Mouse (Mus musculus): ENCODE results near the gene Piezo1. TPM values are rescaled to one million over a fixed set of nuclear protein-coding genes. Genes with fewer than 3 reads are reported as not detected.
A peak's percentile ranks its signal among the peaks of the same experiment; 100 is the strongest.

The Piezo1 gene
- total RNA-seq, 2 experiments from 2014 or later = 22.3 to 38.5 TPM

GRCm38 (mm10) chr8:122547815-122548214 lies 3.3 kb downstream of the Piezo1 start:
- ATAC-seq (replicated peaks; ENCODE audit: poor library complexity) = peak; percentile 67

- no peak for ATAC-seq (replicated peaks; ENCODE audit: poor library complexity)
Observed at GRCm38 (mm10) chr8:122546811-122547453, 4.2 kb downstream of the Piezo1 start.

DNA sequence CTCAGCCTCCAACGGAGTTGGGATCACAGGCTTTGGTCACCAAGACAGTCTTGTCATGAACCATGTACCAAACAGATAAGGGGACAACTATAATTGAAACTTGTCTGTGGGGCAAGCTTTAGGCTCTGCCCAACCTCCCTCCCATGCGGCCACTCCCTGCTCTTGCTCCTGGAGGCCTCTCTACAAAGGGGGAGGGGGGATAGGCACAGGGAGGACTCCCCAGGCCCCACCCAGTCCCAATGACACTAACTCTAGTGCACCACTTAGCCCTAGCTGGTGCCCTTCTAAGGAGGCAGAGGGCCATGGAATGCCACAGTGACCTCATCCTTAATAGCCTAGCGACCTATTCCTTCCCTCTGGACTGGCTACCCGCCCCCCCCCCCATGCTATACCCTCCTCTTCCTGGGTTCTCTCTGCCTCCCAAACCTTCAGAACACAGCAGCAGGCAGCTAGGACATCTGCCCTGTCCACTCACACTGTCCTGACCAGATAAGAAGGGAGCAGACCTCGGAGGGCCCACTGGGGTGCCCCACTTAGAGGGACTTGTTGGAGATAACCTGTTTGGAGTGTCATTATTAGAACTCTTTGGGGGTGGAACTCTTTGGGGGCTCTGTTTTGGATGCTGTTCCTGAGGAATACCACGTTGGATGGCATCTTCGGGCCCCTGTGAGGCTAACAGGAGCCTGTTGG lies 4.9 kb downstream of the Piezo1 start:
- peak; percentile 56 for ATAC-seq (replicated peaks; ENCODE audit: poor library complexity)

DNA sequence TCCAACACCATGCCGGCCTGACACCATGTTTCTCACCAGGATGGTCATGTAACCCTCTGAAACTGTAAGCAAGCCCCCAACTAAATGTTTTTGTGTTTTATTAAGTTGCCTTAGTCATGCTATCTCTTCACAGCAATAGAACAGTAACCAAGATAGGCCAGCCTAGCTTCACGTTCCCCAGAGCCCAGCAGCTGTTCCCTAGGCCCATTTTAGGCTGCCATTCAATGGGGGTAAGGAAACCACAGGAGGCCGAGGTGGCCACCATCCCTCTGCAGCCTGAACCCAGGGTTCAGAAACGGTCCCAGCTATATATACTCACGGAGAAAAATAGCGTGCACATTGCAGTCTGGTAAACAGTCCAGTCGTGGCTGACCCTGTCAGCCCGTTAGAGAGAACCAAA lies 7.0 kb downstream of the Piezo1 start:
- ATAC-seq (replicated peaks; ENCODE audit: poor library complexity) = no peak

DNA sequence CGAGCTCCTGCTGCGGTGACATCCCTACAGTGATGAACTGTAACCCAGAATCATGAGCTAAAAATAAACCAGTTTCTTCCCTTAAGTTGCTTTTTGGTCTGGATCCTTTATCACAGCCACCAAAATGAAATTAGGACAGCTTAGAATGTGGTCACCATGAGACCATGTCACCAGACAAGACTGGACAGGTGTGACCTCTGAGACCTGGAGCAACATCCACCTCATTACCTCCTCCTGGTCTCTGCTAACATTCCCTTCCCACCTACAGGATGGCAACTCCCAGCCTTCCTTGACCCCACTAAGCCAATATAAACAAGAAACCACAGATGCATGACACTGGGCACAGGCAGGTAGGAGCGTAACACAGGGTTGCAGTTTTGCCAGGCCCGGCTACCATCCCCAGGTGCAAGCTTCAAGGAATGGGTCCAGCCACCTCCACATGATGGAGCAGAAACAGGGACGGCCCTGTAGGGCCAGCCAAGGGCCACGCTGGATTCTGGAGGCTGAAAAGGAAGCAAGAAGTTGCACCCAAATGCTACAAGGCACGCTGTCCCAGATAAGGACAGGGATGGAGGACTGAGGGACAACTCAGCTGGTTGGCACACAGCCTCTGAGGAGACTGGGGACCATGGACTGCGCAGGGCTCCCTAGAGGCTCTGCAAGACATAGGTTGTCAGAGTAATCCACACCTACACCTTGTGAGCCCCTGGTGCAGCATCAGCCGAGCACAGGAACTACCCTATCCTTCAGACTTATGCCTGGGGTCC lies 12.6 kb downstream of the Piezo1 start:
- peak; percentile 28; the same call in 1 of the 2 replicates for ATAC-seq (replicated peaks; ENCODE audit: poor library complexity)

- ATAC-seq (replicated peaks; ENCODE audit: poor library complexity) = peak; percentile 92
Observed at GRCm38 (mm10) chr8:122537812-122538211, 13.3 kb downstream of the Piezo1 start.

DNA sequence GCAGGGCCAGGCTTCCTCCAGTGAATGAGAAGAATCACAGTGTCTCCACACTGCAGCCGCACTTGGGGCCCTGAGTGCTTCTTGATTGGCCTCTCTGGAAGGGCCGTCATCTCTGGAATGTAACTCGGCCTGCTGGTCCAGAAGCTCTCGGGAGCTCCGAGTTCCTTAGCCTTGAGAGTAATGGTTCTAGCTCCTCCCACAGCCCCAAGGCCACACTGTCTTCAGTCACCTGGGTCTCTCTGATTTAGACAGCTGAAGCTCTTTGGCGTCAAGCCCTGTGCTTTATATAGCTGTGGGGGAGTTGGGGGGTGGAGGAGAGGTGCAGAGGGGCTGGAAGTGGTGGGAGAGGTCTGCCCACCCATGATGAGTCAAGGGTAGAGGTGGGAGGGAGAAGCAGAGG lies 14.1 kb downstream of the Piezo1 start:
- ATAC-seq (replicated peaks; ENCODE audit: poor library complexity) = no peak

DNA sequence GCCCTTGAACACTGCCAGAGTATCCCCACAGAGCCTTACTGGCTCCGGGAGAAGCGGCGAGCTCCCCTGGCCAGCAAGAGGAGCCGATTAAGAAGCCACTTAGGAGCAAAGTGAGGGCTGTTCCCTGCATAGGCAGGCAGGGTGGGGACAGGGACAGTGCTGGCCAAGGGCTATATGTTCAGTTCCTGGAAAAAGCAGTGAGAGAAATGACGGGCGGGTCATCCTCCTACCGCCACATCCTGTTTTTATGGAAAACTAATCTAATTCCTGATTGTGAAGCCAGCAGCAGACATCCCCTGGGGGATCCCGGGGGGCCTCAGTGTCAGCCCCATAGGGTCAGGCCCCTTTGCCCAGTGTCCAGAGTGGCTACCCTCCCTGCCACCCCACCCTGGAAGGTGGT lies 19.8 kb downstream of the Piezo1 start:
- ATAC-seq (replicated peaks; ENCODE audit: poor library complexity) = no peak

GRCm38 (mm10) chr8:122529159-122529558 lies 22.0 kb downstream of the Piezo1 start:
- no peak for ATAC-seq (replicated peaks; ENCODE audit: poor library complexity)

- no peak for ATAC-seq (replicated peaks; ENCODE audit: poor library complexity)
Observed at GRCm38 (mm10) chr8:122527937-122528336, 23.2 kb downstream of the Piezo1 start.

- no peak for ATAC-seq (replicated peaks; ENCODE audit: poor library complexity)
Observed at GRCm38 (mm10) chr8:122526526-122527170, 24.5 kb downstream of the Piezo1 start.

GRCm38 (mm10) chr8:122526084-122526483 lies 25.0 kb downstream of the Piezo1 start:
- no peak for ATAC-seq (replicated peaks; ENCODE audit: poor library complexity)

DNA sequence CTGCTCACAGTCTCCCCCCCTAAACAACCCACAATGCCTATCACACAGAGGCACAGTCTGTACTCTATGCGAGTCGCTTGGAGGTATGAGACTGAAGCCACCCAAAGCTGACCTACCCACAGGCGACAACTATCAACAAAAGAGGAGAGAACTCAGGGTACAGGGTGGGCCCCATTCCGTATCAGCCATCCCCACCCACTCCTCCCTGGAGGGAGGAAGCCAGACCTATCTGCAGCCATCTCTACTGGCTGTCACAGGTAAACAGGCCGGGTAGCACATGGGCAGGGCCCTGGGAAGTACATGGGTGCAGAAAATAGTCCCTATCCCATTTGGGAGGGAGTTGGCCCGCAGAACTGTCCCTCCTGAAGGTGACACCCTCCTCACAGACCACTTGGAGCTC lies 26.1 kb downstream of the Piezo1 start:
- ATAC-seq (replicated peaks; ENCODE audit: poor library complexity) = peak; percentile 40; the same call in 1 of the 2 replicates

GRCm38 (mm10) chr8:122524506-122524905 lies 26.6 kb downstream of the Piezo1 start:
- no peak for ATAC-seq (replicated peaks; ENCODE audit: poor library complexity)

GRCm38 (mm10) chr8:122523652-122524360 lies 27.3 kb downstream of the Piezo1 start:
- no peak for ATAC-seq (replicated peaks; ENCODE audit: poor library complexity)

DNA sequence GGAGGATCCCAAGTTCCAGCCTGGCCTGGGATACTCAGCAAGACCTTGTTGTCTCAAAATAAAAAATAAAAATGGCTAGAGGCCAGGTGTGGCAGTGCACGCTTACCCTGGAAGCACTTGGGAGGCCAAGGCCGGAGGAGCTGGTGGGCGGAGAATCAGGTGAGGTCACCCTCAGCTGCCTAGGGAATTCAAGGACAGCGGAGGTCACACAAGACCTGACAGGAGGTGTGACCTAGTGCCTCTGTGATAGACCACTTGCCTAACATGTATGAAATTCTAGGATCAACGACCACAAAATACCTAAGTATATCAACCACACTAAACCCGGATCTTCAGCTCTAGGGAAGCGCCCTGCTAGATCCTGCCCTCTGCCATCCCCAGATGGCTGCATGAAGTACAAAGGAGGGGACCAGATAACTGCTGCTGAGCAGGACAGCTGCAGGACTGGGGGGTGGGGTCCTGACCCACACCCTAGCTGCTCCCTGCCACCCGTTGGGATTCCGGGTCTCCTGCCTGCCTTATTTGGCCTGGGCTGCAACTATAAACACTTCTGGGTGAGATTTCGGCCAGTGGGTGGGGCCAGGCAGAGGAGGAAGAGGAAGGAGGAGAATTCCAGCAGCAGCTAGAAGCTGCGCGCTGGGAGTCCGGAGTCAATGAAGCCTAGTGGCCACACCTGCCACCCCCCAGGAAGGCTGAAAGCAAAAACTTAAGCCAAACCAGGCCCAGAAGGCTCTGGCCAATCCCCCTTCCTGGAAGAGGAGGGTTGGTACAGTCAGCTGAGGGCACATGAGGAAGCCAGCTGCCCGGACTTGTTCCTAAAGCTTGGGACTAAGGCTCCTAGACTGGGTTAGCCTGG lies 28.1 kb downstream of the Piezo1 start:
- 0 out of 2 replicates have a peak, but pooled peaks have one; percentile 12 for ATAC-seq (replicated peaks; ENCODE audit: poor library complexity)

DNA sequence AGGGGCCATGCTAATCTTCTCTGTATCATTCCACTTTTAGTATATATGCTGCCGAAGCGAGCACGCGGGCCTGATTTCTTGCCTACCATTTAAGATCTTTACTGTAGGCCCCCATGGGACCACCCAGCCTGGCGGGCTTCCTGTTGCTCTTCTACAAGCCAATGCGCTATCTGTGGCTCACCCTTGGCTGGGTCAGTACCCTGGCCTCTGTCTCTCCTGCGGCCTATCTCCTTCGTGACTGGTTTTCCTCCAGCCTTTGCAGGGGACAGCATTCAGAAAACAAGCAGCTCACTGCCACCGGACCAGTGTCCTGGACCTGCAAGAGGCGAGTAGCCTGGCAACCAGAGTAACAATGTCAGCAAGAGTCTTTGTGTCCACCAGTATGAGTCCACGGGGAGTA lies 30.5 kb downstream of the Piezo1 start:
- no peak for ATAC-seq (replicated peaks; ENCODE audit: poor library complexity)

- ATAC-seq (replicated peaks; ENCODE audit: poor library complexity) = no peak
Observed at GRCm38 (mm10) chr8:122517541-122518190, 33.5 kb downstream of the Piezo1 start.

GRCm38 (mm10) chr8:122515699-122516098 lies 35.4 kb downstream of the Piezo1 start:
- no peak for ATAC-seq (replicated peaks; ENCODE audit: poor library complexity)
